Mouse (Mus musculus) thymus, adult 18-20 months (tissue): ENCODE results near the gene Zbtb20.

Experiments used
- DNase-seq, 2 experiments: peaks; one replicate each; pipeline ENCODE4 v3.0.0; 2022; ENCODE audit warnings: mixed read lengths in 2 of 2

Zbtb20 gene

DNA sequence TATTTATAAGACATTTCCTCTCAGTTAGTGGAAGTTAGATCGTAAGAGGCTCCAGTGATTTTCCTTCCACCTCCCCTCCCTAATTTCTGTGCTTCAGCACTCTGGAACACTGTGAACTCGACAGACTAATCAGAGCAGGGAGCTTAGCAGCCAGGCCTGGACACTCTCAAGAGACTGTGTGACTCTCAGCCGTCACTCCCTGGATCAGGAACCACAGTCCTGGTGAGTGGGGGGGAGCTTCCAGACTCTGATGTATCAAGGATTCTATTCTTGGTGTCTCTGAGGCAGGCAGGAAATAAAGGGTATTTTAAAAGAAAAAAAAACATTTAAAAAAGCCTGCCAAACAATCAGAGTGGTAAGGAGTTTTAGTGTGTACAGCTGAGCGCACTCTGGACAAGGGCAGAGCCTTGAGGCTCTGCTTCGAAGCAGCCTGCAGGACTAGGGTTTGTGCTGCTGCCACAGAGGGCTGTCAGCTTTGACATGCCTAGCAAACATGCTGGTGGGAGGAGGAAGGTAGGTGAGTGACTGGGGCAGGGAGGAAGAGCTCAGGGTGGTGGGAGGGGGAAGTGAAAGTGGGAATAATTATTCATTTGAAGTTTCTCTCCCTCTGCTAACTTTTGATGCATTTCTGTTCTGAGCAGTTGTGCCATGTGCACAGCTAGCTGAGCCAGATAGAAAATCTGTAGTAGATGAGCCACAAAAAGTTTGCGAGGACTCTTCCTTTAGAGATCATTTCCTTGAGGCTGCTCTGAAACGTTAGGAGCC is 488.3 kb downstream of the Zbtb20 start:
- no peak for DNase-seq

DNA sequence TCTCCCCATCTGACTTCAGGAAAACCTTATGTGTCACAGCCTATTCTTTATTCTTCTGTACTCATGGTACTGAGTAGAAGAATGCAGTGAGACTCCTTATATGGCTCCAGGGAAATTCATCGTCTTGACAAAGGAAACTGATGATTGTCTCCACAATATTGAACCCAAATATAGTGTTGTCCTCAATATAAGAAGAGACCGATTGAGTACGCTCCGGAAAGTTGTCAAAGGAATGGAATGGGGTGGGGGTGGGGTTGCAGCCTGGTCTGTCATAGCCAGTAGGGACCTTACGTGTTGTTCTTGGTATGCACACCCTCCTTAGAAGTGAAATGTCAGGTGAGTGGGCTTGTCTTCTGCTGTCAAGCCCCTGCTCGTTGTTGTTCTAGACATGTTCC is 488.8 kb downstream of the Zbtb20 start:
- DNase-seq: no peak

DNA sequence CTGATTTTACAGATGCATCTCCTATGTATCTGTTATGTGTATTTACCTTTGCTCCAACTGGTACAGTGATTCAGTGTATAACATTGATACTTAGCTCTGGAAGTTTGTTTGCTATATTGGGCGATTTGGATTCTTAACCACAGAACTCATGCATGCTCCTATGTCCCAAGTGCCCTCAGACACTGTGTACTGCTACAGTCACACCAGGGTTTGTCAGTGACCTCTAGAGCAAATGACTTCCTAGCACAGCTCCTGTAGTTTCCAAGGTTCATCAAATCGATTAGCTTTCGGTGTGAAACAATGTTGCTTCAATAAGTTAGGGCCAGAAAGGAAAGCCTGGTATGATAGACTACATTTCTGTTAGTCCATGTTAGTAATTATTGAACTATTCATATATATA is 489.6 kb downstream of the Zbtb20 start:
- DNase-seq: no peak

DNA sequence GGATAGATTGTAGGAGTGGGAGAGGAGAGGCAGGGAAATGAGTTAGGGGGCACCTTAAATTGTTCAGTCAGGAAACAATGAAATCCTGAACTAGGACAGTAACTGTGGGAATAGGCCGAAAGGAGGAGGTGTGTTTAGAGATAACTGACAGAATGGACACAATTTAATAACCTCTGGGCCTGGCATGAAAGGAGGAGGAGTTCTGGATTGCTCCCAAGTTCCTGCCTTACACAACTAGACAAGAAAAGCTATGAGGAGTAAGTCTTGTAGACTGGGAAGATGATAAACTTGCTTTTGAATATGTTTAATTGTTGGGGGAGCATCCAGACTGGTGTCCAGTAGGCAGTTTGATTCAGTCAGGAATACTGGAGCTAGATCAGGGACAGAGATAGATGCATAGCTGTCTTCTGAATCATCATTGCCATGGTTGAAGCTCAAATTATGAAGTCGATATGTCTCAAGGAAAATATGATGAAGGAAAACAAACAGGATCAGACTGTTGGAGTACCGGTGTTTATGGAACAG is 494.9 kb downstream of the Zbtb20 start:
- DNase-seq: no peak

DNA sequence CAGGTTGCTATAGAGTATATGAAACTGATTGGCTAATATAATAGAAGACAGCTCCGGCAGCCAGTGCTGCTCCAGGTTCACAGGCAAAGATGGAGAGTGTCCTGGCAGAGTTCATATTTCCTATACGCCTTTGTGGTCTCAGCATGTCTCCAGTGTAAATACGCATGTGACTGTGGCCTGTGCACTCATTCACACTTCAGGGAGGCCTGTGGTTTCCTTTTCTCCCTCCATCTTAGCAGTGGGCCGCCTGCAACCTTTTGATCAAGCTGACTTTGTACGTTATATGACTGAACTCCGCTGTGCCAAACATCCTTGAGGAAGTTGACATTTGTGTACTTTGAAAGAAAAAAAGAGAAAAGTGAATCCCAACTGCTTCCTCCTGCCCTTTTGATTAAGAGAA is 501.1 kb downstream of the Zbtb20 start:
- peak in 1 of 2 experiments; percentile 10 for DNase-seq

DNA sequence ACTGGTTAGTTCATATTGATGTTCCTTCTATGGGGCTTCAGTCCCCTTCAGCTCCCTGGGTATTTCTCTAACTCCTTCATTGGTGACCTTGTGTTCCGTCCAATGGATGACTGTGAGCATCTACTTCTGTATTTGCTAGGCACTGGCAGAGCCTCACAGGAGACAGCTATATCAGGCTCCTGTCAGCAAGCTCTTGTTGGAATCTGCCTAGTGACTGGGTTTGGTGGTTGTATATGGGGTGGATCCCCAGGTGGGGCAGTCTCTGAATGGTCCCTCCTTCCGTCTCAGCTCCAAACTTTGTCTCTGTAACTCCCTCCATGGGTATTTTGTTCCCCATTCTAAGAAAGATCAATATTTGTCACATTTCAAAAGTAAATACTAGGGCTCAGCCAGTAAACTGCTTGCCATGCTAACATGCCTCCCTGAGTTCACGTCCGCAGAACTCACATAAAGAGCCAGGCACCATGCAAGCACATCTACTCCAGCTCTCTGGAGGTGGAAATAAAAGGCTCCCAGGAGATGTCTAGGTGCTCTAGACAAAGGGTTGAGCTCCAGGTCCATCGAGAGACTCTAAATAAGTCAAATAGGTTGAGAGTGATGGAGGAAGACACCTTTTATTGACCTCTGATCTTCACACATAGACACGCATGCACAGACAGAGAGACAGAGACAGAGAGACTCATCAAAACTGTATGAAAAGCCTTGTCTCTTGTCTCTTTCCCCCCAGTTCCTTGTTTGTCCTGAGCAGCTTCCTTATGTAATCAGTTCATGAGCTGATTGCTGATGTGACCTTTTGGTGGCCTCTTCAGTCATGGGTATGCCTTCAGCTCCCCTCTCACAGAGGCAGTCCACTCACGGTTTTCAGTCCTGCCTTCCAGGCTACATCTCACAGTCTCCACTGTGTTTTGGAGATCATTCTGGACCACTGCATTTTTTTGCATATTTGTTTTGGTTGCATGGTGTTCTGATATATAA is 504.0 kb downstream of the Zbtb20 start:
- no peak for DNase-seq

DNA sequence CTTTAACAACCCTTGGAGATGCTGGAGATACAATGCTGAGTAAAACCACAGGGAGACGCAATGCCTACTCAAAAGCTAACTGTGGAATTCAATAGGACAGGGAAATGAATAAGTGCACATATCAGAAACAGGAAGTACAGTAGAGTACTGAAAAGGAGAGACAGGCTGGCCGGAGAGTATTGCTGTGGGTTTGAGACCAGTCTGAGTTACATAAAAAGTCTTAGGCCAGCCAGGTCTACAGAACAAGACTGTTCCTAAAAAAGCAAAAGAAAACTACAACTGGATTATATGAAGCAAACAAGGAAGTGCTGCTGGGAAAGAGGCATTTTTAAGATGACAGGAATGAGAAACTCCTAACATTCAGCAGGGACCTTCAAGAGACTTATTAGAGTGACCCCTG is 505.5 kb downstream of the Zbtb20 start:
- no peak for DNase-seq

DNA sequence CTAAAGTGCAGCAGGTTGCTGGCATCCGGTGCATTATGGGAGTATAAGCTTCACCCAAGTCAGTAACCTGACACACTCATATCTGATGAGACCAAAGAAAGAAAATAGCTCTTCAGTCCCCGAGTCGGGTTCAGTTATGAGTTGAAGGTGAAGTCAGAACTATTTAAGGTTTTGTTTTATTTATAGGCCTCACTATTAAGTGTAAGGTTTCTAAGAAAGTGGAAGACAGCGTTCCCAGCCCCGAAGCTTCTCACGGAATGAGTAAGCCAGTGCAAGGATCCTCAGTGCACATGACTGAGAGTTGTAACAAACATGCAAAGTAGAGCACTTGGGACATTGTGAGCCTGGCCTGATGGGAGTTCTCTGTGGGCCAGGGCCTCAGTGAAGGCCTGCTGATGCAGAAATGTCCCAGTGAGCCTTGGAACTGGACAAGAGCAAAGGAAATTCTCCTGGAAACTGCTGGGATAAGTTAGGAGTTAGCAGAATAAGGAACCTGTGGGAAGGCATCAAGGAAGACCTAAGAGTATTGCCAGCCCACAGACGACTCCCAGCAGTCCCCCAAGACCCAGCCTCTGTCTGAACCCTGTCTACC is 507.6 kb downstream of the Zbtb20 start:
- no peak for DNase-seq

DNA sequence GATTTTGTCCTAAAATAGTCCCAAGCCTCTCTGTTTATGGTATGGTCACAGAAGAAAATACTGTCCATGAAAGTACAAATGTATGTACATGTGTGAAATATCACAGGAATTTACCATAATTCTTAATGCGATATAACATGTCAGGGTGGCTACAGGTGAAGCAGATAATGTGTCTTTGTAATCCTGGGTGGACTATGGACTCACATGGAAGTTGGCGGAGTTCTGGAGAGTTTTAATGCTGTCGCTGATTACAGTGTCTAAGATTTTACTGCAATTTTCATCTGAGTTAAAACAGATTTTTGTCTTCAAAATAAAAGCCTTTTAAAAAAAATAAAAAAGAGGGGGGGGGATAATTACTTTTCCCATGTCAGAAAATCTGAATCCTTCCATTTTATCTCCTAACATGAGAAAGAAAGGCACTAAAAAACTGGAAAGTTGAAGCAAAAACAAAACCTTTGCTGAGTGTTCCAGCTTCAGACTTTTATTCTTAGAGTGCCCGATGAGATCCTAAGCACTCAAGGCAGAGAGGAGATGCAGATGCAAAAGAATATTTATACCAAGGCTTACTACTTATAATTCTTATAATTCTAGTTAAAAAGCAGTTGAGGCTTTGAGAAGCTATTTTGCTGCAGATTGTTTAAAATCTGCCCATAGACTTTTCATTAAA is 509.4 kb downstream of the Zbtb20 start:
- DNase-seq: no peak

DNA sequence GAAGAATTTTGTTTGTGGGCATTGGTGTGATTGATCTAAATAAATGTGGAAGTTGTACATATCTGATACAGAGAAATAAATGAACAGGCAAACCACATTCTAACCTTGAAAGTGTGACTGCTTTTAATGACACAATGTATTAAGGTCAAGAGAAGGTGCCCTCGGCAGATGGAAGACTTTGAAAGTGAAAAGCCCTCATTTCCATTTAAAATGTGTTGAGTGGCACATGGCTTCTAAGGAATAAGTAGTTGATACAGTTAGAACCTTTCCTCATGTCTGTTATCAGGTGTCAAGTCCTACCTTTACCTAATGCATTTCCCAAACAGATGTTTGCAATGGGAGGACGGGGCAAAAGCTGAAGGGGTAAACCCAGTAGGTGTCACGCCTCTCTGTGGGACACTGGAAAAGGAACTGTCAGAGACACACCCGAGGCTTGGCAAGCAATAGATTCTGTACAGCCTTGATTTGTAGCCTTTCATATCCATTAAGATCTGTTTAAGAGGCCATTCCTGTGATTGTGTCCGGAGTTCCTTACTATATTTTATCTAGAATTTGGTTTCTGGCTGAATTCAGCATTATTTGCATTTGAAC is 510.0 kb downstream of the Zbtb20 start:
- DNase-seq: no peak

DNA sequence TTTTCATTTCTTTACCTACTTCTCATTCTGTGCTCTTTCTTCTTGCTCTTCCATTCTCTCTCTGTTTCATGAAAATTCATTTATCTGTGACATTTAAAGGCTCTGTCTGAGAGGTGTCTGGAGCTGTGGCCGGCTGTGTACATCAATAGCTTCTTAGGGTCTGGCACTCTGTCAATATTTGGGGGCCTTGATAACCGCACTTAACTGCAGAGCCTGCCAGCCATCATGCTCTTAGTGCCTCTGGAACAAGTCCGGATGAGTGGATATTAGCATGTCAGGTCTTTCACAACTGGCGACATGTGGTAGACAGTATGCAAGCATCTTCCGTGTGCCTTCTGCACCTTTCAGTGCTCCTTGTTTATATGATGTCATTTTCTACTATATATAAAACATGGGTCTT is 510.7 kb downstream of the Zbtb20 start:
- no peak for DNase-seq

DNA sequence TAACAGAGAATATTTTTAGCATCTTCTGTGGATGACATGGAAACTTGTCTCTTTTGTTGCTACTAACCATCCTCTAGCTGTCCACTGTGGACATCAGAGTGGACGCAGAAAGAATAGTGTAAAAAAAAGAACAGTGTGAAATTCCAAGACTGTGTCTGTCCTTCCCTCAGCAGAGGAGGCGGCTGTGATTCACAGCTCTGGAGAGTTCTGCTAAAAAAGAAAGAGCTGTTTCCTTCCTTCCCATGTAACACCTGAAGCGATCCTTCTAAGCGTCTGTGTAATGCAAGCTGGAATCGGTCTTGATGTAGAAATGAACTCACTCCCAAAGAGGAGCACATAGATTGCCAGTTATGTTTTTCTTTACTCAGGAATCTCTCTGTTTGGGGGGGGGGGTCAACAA is 512.7 kb downstream of the Zbtb20 start:
- DNase-seq: no peak

DNA sequence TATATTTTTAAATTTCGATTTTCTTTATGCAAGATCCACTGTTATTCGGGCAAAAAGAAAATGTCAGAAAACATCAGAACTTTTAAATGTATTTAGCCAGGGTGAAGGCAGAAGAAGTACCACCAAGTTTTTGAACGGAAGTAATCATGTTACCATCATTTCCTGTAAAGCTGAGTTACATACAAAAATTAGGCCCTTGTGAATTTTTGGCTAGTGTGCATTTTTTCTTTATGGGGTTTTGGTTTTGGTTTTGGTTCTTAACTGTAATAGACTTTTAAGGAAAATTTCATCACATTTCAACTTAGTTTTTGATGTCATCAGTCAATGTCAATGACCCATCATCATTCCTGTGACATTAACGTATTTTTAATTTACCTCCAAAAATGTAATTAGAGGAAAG is 514.7 kb downstream of the Zbtb20 start:
- DNase-seq: no peak

DNA sequence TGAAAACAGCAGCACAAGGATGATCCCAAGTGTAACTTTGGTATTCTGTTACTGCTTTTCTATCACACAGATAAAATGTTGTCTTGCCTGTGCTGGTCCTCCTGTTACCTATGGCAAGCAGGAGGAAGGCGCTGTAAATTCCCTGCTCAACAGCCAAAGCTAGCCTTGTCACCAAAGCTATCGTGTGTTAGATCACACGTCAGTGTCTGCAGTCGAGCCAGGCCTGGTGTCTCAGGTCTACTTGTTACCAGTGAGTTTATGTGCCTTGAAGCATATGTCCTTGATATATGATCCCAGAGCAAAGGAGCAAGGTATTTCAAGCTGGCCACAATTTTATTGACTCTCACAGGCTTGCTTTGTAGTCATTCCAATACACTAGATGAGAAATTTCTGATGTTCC is 517.7 kb downstream of the Zbtb20 start:
- DNase-seq: no peak

DNA sequence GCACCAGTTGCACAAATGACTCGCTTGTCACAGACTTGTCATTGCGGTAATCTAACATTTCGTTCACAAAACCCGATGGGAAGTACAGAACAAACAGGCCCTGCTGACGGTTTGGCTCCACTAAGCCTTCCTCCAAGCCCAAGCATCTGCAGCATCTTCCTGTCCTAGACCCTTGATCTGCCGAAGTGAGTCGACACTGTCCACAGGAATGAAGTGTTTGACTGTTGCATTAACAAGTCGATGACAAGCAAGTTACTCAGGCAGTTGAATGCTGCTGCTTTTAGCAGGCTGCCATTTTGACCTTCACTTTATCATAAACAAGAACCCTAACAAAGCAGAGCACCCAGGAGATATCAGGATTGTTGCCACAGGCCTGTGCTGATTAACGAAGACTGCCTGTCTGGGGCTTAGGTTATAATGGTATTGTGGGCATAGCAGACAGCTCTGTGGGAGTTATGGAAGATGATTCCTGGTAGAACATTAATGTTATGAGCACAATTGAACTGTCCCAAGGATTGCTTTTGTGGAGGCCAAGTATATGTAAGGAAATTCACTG is 518.4 kb downstream of the Zbtb20 start:
- DNase-seq: no peak

DNA sequence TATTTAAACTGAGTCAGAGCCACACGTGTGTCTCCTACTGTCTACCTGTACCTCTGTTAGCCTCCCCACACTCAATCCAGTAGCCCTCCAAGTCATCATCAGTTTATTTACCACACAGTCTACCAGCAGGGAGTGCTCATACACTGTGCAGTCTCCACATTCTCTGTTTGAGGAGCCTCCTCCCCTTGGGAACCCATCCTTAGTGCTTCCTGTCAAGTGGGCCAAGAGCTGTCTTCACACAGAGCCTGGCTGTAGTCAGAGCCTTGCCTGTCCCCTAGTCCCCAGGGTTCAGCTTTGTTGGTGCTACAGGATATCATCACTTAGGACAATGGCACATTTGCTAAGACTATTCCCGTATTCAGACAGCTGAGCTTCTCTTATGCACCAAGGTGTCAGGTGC is 519.1 kb downstream of the Zbtb20 start:
- DNase-seq: no peak

DNA sequence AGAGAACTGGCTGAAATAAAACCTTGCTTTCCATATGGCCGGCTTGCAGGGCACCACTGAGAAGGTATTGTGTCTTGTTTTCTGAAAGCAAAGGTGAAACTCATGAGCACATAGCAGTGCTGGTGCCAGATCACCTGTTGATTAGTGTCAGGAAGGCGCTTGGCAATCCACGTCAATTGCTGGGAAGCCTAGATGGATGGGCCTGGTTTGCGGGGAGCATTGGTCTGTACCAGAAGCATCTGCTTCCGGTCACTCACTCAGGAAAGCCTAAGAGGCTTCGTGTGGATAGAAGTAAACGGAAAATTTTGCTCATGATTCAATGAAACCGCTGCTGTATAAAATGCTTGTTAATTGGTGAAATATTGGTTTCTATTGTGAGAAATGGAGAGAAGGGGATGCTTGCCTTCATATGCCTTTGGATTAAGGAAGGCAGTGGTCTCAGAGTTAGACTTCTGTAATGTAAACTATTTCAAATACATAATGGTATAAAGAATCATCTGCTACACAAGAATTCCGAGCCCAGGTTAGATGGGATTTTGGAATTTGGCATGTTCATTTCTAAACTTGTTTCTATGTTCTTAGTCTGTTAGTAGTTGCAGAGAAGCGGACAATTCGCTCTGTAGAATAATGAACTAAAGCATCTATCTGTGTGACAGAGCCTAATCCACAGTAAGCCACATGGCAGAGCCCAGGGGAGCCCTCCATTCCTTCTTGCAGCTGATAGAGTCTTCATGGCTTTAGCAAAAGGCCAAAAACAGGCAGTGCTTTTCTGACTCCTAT is 521.4 kb downstream of the Zbtb20 start:
- DNase-seq: no peak

DNA sequence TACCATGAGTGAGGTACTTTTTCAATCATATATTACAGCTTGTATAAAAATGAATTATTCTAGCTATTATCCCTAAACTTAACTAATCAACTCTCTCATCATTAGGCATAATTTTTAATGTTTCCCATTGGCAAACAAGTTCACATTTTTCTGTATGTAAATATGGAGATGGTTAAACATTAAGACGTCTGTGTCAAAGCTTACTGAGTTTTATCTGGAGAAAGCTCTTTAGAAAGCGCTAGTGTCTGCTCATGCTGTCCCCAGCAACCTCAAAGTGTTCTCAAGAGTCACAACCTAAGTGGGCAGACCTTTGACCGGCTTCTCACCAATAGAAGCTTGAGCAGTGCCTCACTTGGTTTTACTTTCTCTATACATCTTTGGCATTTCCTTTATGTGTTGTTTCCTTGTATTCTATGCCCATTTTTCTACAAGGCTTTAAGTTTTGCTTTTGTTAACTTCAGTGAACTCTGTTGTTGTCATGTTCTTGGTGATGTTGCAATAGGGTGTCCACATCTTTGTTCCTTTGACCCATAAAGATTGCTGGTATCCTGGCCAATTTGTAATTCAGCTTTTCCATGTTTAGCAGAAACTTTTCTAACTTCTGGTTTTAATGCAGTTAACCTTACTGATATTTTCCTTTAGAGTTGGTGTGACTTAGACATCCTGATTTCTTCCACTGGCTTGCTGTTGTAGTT is 522.1 kb downstream of the Zbtb20 start:
- DNase-seq: no peak

DNA sequence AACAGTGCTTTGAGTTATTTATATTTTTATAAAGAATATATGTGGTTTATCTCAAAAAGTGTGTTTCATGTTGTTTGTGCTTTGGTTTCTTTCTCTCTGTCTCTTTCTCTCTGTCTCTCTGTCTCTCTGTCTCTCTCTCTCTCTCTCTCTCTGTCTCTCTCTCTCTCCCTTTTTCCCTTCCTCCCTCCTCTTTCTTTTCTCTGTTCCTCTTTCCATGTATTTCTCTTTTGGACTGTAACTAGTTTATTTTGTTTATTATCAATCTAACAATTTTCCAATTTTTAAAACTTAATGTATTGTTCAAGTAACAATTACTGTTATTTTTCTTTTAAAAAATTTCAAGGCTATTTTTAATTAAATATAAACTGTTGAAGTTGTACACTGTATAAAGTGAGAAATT is 523.7 kb downstream of the Zbtb20 start:
- no peak for DNase-seq

DNA sequence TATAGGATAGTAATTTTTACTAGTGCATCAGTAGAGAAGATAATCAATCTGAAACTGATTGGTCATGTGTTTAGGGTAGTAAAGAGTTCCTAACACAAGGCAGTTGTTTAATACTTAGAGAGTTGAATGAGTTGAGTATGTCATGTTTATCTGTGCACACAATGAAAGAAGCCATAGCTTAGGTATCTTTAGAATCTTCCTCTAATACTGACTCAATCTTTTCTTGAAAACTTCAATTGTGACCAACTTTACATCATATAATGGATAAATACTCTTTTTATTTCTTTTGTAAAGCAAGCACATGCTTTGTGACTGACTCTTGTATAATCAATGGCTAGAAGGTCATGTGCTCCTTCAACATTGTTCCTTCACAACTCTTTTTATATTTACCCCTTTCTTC is 524.4 kb downstream of the Zbtb20 start:
- DNase-seq: no peak

DNA sequence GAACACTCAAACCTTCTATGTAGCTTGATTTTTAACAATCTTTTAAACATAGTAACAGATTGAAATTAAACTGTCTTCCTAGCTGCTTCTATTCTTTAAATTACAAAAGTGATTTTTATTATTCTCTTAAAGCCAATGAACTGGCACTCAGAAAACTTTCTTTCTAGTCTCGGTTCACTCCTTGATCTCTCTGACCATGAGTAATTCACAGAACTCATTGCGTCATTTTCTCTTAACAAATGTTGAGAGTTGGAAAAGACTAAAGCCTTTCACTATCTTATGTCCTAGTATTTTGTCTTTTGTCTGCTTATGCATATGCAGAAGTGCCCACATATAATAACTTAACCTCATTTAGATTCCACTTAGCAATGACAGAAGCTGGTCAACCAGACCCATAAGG is 525.3 kb downstream of the Zbtb20 start:
- no peak for DNase-seq
